Mouse (Mus musculus) stomach, embryonic 16.5 days (tissue): ENCODE measurements around the gene Hoxa6. TPM values are rescaled to one million over a fixed set of nuclear protein-coding genes. Genes with fewer than 3 reads are reported as not detected.
A peak's percentile ranks its signal among the peaks of the same experiment; 100 is the strongest.

ENCODE experiments used
- ATAC-seq: fragments of 200-750 bp; cut with Nextera tagmentation; 2 replicates; pipeline ENCODE4 v1.8.0; 2017; ENCODE audit warnings: moderate number of reproducible peaks, moderate TSS enrichment; ENCODE audit not compliant: insufficient read depth, low FRiP score
- H3K27ac ChIP-seq: fragments of 300-500 bp; sonication (generic); 2 replicates; pipeline ENCODE4 v1.5.1; 2014; ENCODE audit warnings: low read length
- H3K27me3 ChIP-seq: fragments of 300-500 bp; sonication (generic); 2 replicates; pipeline ENCODE4 v1.6.1; 2014; ENCODE audit warnings: low read length, control low read depth, mixed read lengths; ENCODE audit not compliant: control insufficient read depth, insufficient read depth
- H3K36me3 ChIP-seq: fragments of 300-500 bp; sonication (generic); 2 replicates; pipeline ENCODE4 v1.6.1; 2014; ENCODE audit warnings: low read length; ENCODE audit not compliant: control insufficient read depth, insufficient read depth
- H3K4me1 ChIP-seq: fragments of 300-500 bp; sonication (generic); 2 replicates; pipeline ENCODE4 v1.6.1; 2014; ENCODE audit warnings: low read length, control low read depth, mixed read lengths; ENCODE audit not compliant: control insufficient read depth, insufficient read depth
- H3K4me2 ChIP-seq: fragments of 300-500 bp; sonication (generic); 2 replicates; pipeline ENCODE4 v1.6.1; 2014; ENCODE audit warnings: low read depth, low read length, mixed read lengths
- H3K4me3 ChIP-seq: fragments of 300-500 bp; sonication (generic); replicated peaks from 2 replicates; pipeline ENCODE4 v1.5.1; 2014; ENCODE audit warnings: mild to moderate bottlenecking, low read length
- H3K9ac ChIP-seq: fragments of 300-500 bp; sonication (generic); 2 replicates; pipeline ENCODE4 v1.6.1; 2014; ENCODE audit warnings: low read length
- H3K9me3 ChIP-seq: fragments of 300-500 bp; sonication (generic); replicated peaks from 2 replicates; pipeline ENCODE4 v1.6.1; 2016; ENCODE audit warnings: low read length, control low read depth; ENCODE audit not compliant: control insufficient read depth
- WGBS: fragments of 180-500 bp; shearing (Covaris S2); extraction: QIAGEN DNeasy Blood & Tissue Kit; methylation state at CpG from one replicate; pipeline ENCODE4 v1.1.7; 2014; 5-methylcytosine and 5-hydroxymethylcytosine counted together
- polyA plus RNA-seq: library from polyadenylated mRNA; unstranded; fragments of >200 nt; fragmentation: Nextera tagmentation; extraction: Ambion mirVana; gene quantifications from 2 replicates; pipeline ENCODE4 v1.2.1, GENCODE M21; 2015

Hoxa6 gene
- polyA plus RNA-seq, 1 experiment from 2014 or later: 1.3 TPM

DNA sequence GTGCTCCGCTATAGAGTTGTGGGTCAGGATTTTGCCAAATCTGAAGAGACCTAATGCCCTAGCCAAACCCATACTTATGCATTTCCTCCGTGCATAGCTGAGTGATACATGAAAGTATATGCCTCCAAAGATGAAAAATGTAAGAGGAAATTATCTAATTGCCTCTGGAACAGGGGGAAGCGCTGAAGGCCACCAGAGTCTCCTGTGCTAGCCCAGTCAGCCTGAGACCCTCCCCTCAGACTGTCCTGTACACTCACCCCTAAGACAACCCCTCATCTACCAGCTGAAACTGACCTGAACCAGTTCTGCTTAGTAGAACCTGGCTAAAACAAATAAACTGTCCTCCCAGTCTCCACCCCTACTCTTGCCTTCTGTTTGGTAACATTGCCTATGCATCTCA, 27.8 kb downstream of the Hoxa6 start:
- Histone ChIP-seq H3K27me3 (no peaks in the 10 kb centered on the region), H3K36me3 (no peaks in the 10 kb centered on the region), H3K9ac (peak overlapping the region; percentile 91), H3K4me2 (peak overlapping the region; percentile 71), H3K4me3 (peak overlapping the region; percentile 60), H3K27ac (peak overlapping the region; percentile 98), H3K9me3 (no peaks in the 10 kb centered on the region), H3K4me1 (peaks cover 33% of the 10 kb centered on the region)
- no peak for ATAC-seq
- 38% methylated on average over 3 of the region's 3 CpGs for WGBS

DNA sequence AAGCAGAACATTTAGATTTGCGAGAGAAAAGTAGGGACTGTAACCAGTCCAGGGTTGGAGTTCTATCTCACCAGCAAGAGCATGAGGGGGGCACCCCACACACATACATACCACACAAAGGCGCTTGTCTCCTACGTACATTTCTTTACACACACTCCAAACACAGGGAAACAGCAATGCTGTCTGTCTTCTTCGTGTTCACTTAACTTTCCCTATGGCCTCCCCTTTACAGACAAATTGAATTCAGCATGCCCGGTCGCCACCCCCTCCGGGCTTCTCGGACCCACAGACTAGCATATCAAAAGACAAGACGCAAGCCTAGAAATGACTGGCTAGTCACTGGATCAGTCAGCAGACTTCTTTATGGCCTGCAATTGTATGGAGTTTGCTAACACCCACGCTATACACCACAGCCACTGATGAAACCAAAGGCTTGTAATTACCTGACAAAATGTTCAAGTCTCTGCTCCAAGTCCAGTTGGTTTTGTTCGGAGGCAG, 28.3 kb downstream of the Hoxa6 start:
- Histone ChIP-seq H3K4me2 (peak overlapping the region; percentile 71), H3K4me3 (peak overlapping the region; percentile 60), H3K4me1 (peaks cover 33% of the 10 kb centered on the region), H3K9ac (peak overlapping the region; percentile 91), H3K9me3 (no peaks in the 10 kb centered on the region), H3K36me3 (no peaks in the 10 kb centered on the region), H3K27me3 (no peaks in the 10 kb centered on the region), H3K27ac (peak overlapping the region; percentile 98)
- WGBS: 24% methylated on average over 11 of the region's 11 CpGs
- ATAC-seq: no peak

DNA sequence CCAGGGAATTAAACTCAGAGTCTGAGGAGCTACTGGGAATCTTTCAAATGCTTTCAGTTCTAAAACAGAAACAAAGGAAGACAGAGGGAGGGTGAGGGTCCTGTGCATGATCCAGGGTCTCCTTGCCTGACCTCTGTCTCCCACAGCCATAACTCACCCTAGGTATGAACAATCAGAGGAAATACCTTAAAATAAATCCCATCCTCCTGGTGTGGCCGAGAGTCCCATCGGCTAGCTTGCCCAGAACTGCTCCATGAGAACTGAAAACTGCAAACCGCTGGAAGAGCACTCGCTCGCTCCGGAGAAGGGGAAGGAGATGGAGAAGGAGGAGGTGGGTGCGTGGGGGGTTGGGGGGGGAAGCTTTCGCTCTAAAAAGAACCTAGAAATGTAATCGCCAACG, 28.8 kb downstream of the Hoxa6 start:
- no peak for ATAC-seq
- no peaks in the 10 kb centered on the region for H3K36me3 ChIP-seq
- peak overlapping the region; percentile 98 for H3K27ac ChIP-seq
- peaks cover 30% of the 10 kb centered on the region for H3K4me1 ChIP-seq
- H3K4me2 ChIP-seq: peak overlapping the region; percentile 71
- 13% methylated on average over 10 of the region's 10 CpGs for WGBS
- no peaks in the 10 kb centered on the region for H3K9me3 ChIP-seq
- no peaks in the 10 kb centered on the region for H3K27me3 ChIP-seq
- H3K4me3 ChIP-seq: peak overlapping the region; percentile 60
- peak overlapping the region; percentile 91 for H3K9ac ChIP-seq

DNA sequence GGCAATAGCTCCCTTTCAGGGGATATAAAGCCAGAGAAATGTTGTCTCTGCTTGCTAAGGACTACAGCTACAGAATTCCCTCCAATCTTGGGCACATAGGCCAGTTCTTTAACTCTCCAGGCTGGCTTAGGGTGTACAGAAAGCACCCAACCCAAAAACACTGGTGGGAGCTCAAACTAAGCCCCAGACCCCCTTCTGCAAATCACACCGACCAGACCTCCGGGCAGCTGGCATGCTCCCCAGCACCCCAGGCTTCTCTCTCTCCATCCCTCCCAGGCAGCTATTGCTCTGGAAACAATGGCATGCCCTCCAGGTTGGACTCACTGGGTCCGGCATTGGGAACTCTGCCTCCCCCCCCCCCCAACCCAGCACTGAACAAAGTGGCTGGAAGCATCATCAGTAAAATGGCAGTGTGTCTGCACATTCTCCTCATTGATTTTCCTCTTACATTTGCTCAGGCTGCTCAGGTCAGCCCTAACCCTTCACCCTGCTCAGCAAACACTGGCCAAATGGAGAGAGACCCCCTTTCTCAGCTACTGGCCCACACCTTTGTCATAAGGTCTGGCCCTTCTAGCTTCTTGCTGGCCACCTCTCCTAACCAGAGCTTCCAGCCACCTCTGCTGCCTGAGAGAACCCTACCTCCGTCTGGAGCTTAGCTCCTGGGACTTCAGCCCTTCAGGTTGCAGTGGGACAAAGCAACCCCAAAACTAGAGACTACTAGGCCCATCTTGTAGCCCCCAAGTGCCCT, 29.4 kb downstream of the Hoxa6 start:
- H3K27ac ChIP-seq: peak overlapping the region; percentile 98
- peak overlapping the region; percentile 71 for H3K4me2 ChIP-seq
- H3K4me3 ChIP-seq: peak overlapping the region; percentile 60
- H3K4me1 ChIP-seq: peaks cover 24% of the 10 kb centered on the region
- H3K9me3 ChIP-seq: no peaks in the 10 kb centered on the region
- no peak for ATAC-seq
- WGBS: 17% methylated on average over 4 of the region's 4 CpGs
- H3K9ac ChIP-seq: peak overlapping the region; percentile 91
- no peaks in the 10 kb centered on the region for H3K36me3 ChIP-seq
- no peaks in the 10 kb centered on the region for H3K27me3 ChIP-seq

DNA sequence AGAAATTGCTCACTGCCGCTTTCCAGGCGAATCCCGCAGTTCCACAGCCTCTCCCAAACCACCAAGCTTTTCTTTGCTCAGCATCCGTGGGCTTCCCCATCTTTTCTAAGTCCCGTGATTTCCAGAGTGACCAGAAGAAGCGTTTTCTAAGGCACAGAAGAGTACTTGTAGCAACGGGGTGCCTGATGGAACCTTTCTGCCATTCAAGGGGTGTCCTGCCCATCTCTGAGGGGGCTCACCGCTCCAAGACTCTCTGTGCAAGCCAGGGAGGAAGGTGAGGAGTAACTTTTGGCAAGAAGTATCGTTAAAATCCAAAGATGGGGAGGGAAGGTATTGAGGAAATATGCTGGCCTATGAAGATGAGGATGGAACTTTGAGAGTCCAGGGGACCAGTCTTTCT, 30.7 kb downstream of the Hoxa6 start:
- Histone ChIP-seq H3K27ac (peak overlapping the region; percentile 98), H3K27me3 (no peaks in the 10 kb centered on the region), H3K9ac (peak overlapping the region; percentile 91), H3K36me3 (no peaks in the 10 kb centered on the region), H3K4me3 (peak overlapping the region; percentile 60), H3K4me1 (peaks cover 17% of the 10 kb centered on the region), H3K9me3 (no peaks in the 10 kb centered on the region), H3K4me2 (peak overlapping the region; percentile 71)
- 16% methylated on average over 9 of the region's 9 CpGs for WGBS
- ATAC-seq: no peak

DNA sequence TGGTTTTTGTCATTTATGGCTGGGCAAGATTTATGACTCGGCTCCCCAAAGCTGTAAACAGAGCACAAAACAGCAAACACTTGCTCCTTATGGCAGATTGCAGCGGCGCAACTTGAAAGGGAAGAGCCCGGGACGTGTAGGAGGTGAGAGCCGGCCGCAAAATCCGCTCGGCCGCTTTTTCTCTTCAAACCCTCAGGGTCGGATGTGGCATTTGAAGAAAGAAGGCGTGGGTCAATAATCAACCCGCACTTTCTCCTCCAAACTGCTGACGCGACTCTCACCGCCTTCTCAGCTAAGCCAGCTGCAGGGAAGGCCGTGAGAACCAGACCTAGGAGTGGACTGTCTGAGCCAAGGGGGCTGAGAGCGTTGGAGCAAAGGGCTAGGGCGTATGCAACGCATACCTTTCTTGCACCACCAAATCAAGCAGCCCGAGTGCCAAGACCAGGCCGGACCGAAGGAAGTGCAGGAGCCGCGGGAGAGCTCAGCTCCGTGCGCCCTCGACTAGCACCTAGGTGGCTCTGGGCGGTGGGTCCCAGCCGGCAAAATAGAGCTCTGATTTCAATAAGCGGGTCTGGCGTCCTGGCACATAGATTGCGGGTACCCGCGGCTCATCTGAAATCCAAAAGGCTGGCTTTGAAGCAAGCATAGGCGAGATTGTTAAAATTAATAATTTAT, 31.3 kb downstream of the Hoxa6 start, which contains the start of gene 5730596B20Rik:
Gene 5730596B20Rik, plus strand, starts transcription at position 438 of the 675 bp plus-strand sequence.
- peak within 1 kb of the TSS; percentile 98 for H3K27ac ChIP-seq
- no peaks in the 10 kb centered on the region for H3K36me3 ChIP-seq
- H3K4me1 ChIP-seq: peaks cover 20% of the 10 kb centered on the region
- no peak for ATAC-seq
- 2% methylated on average over 36 of the region's 36 CpGs for WGBS
- H3K9ac ChIP-seq: peak within 1 kb of the TSS; percentile 91
- H3K4me2 ChIP-seq: peak within 1 kb of the TSS; percentile 71
- peak within 1 kb of the TSS; percentile 60 for H3K4me3 ChIP-seq
- no peaks in the 10 kb centered on the region for H3K9me3 ChIP-seq
- no peaks in the 10 kb centered on the region for H3K27me3 ChIP-seq

DNA sequence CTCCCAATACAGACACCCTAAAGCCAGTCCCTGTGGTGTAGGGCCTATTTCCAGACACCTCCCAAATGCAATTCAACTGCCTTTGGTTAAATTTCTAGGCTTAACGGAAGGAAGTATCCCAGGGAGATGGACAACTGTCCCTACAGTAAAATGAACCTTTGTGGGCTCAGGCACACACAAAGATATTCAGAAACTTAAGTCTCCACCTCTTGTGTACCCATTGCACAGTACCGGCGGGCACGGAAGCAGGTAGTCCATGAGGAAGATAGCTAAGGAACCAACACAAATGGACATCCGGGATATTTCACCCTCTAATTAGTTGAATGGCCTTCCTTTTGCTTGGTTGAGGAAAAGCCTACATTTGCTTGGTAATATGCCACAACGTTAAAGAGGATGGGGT, 32.1 kb downstream of the Hoxa6 start:
- no peak for ATAC-seq
- WGBS: 4% methylated on average over 6 of the region's 6 CpGs
- peak overlapping the region; percentile 91 for H3K9ac ChIP-seq
- no peaks in the 10 kb centered on the region for H3K36me3 ChIP-seq
- peak overlapping the region; percentile 98 for H3K27ac ChIP-seq
- H3K4me2 ChIP-seq: peak overlapping the region; percentile 71
- peak overlapping the region; percentile 60 for H3K4me3 ChIP-seq
- peaks cover 21% of the 10 kb centered on the region for H3K4me1 ChIP-seq
- H3K9me3 ChIP-seq: no peaks in the 10 kb centered on the region
- H3K27me3 ChIP-seq: no peaks in the 10 kb centered on the region

DNA sequence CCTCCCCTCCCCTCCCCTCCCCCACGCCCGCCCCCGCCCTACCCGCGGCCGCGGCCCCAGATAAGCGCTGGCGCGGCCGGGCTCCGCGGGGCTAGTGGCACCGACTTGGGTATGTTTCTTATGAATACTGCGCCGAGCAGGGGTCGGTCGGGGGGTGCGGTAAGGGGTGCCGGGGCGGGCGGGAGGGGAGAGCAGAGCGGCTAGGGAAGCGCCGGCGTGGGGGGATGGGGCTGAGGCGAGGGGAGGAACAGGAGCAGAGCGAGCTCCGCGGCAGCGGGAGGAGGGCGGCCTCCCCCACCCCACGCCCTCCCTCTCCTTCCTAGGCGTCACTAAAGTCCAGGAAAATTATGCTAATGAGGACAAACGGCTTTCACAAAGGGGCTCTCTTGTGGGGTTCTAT, 32.7 kb downstream of the Hoxa6 start:
- Histone ChIP-seq H3K36me3 (no peaks in the 10 kb centered on the region), H3K4me1 (peaks cover 21% of the 10 kb centered on the region), H3K9me3 (no peaks in the 10 kb centered on the region), H3K27me3 (no peaks in the 10 kb centered on the region), H3K4me2 (peak overlapping the region; percentile 71), H3K27ac (peak overlapping the region; percentile 98), H3K9ac (peak overlapping the region; percentile 91), H3K4me3 (peak overlapping the region; percentile 60)
- under 1% methylated on average over 17 of the region's 35 CpGs for WGBS
- peak; percentile 54 for ATAC-seq
